Mouse (Mus musculus) A20 (cell line): ENCODE measurements at regions not wholly inside any gene's neighbourhood (a gene's known extent, or its start where the extent isn't known, plus 50 kb on each side); places are given as distances from the start of the nearest gene placed in this dataset.

Source experiments
- DNase-seq: peaks from one replicate; pipeline ENCODE4 v3.0.0-alpha.2; 2011; ENCODE audit warnings: low read depth, low spot score

- no peak for DNase-seq
These were observed 115.1 kb upstream of the Taf1b start for GRCm38 (mm10) chr12:24383016-24383415.

GRCm38 (mm10) chr12:24424958-24425357, 73.2 kb upstream of the Taf1b start:
- peak; percentile 26 for DNase-seq
